Mouse (Mus musculus) skeletal muscle tissue, adult 2 months (tissue): ENCODE results near the gene Ucp1.
A peak's percentile ranks its signal among the peaks of the same experiment; 100 is the strongest.

Experiments used
- DNase-seq: peaks from one replicate; pipeline ENCODE4 v3.0.0-alpha.2; 2012; ENCODE audit warnings: low read depth, low spot score

Ucp1 gene

DNA sequence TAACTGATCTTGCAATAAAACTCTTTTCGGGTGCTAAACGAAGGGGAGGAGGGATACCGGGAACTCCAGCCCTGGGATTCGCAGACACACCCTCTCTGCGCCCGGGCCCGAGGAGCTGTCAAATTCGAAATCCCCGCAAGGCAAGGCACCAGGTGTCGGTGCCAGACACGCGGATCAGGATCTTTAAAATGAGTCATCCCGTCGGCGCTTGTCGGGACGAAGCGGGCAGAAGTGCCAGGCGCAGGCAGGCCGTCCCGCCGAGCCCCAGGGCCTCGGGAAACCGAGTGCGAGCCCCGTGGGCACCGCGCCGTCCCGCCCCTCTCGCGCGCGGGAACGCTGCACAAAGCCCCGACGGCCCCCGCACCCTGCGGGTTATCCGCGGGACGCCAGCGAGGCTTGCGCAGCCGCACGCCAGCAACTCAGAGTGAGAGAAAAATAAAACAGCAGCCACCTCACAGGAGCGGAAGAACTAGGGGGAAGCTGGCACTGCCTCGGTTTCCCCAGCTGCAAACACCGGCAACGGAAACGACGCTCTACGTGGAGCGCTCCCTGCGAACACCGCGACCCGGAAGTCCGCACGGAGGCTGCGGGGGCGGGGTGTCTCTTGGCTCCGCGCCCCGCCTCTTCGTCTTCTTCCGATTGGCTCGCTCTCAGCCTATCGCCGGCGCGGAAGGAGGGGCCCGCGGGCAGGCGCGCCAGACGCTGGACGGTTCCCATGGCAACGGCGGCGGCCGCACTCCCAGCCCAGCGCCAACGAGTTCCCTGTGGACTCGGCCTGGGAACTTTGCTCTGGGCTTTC, 41.9 kb downstream of the Ucp1 start, which contains the start of gene Elmod2:
Gene Elmod2 (minus strand): TSS at position 588 of the 799 bp plus-strand sequence.
- peak; percentile 95 for DNase-seq

DNA sequence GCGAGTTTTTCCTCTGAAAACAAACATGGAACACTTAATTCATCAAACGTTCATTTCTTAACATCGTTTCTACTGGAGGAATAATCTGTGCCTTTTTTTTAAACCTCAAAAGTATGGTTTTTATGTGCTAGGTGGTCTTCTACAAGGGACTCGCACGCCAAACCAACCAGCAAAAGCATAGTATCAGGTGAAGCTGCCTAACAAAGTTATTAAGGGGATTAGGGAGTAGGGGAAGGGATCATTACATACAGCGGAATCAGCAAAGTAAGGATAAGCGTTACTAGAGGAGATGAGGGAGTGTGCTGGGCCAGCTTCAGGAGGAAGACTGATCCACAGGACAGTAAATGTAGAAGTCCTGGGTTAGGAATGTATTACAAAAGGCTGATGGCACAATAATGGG, 42.7 kb downstream of the Ucp1 start:
- no peak for DNase-seq

DNA sequence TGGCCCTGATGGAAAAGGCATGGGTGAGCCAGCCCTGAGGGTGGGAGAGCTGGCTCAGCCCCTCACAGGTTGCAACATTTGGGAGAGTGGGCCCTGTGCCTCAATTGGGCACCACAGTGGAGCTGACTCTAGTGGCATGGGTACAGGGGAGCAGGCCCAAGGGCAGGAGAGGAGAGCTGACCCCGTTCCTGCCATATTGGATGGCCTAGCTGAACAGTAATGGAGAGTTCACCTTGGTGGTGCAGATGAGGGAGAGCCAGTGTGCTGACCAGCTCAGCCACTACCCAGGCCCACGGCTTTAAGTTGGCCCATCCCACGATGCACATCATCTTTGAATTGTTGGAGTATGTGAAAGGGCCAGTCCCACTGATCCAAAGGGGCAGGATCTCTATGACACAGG, 51.9 kb downstream of the Ucp1 start:
- DNase-seq = no peak

DNA sequence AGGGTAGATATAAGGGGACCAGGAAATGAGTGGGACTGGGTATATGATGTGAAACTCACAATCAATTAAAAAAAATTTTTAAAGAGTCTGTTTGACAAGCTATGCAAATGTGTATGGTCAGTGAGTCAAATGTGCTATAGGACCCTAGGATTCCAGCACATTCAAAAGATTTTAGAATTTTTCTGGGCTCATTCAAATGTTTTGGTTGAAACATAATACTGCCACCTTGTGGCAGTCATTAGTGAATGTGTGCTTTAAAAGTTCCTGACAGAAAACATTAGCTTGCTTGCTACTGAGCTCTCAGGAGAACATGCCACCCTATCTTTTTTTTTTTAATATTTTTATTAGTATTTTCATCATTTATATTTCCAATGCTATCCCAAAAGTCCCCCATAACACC, 52.5 kb downstream of the Ucp1 start:
- DNase-seq = no peak
